ENCODE assay signal across 9 mouse cellular contexts in genomic region chr8:117334058-117334747, GRCm38 (mm10).
DNase-seq lines count a peak whose midpoint lies in the region; ATAC-seq and TF ChIP-seq lines count a peak whose summit lies in the region.
"Had no signal": no experiment of that assay in that cellular context is flagged by ENCODE, and none has a peak within 500 bp of the region (broad histone marks: within the 10 kb centered on the region; RNA-seq: fewer than 3 reads in every experiment).

No protein-coding gene starts in this region.

- intact Hi-C loops in heart, adult 2 months (cut with DNase I): loop anchor here (2.0 kb wide), 2 partner anchors 35 kb away; no protein-coding TSS in a partner anchor

- TF ChIP-seq POLR2A in heart, adult 2 months (IDR thresholded peaks at IDR 0.05; ENCODE audit: insufficient read depth, low read depth, low read length): no peak
- no peak for TF ChIP-seq POLR2A in ES-Bruce4 (IDR thresholded peaks at IDR 0.05; ENCODE audit: insufficient read depth, low read length)

- no peaks in the 10 kb centered on the region for H3K36me3 ChIP-seq in heart, adult 2 months (ENCODE audit: control insufficient read depth, insufficient read depth, low read length)
- no peaks in the 10 kb centered on the region for H3K36me3 ChIP-seq in ES-Bruce4 (ENCODE audit: control insufficient read depth, insufficient read depth, low read length, poor library complexity, severe bottlenecking)
- no peaks in the 10 kb centered on the region for H3K36me3 ChIP-seq in forebrain, embryonic 15.5 days
- H3K36me3 ChIP-seq in liver, embryonic 11.5 days (ENCODE audit: control insufficient read depth, insufficient read depth, low read length): no peaks in the 10 kb centered on the region

- no peak for DNase-seq in heart, adult 2 months
- no peak for DNase-seq in heart, postnatal 4 days
- no peak for DNase-seq in liver, embryonic 11.5 days (ENCODE audit: low spot score)
- DNase-seq in frontal cortex, postnatal 10 days (ENCODE audit: low spot score in 2 of 2): no peak
- no peak for DNase-seq in adrenal gland, adult 2 months
- DNase-seq in spleen, adult 12 weeks (ENCODE audit: low spot score): no peak
- DNase-seq: lung, adult 2 months had no signal

- H3K27ac ChIP-seq in heart, adult 2 months: peak overlapping the region; percentile 43
- peak overlapping the region; percentile 57 for H3K27ac ChIP-seq in ES-Bruce4 (ENCODE audit: insufficient read depth, low read length)
- peak overlapping the region; percentile 53; the same call in 1 of the 2 replicates for H3K27ac ChIP-seq in forebrain, embryonic 15.5 days (replicated peaks)
- peak overlapping the region; percentile 74 for H3K27ac ChIP-seq in liver, embryonic 11.5 days (ENCODE audit: low read depth, low read length)

- no peak for TF ChIP-seq EP300 in heart, adult 2 months (IDR thresholded peaks at IDR 0.05; ENCODE audit: insufficient read depth, low read depth, low read length)
- no peak for TF ChIP-seq EP300 in ES-Bruce4 (IDR thresholded peaks at IDR 0.05; ENCODE audit: insufficient read depth, low read depth, low read length)

- 0 out of 2 replicates have a peak, but pooled peaks have one; percentile 27 for ATAC-seq in forebrain, embryonic 15.5 days (replicated peaks)
- peak; percentile 22 for ATAC-seq in liver, embryonic 11.5 days (replicated peaks; ENCODE audit: low FRiP score)

- WGBS in heart, adult 2 months: 56% methylated on average over 10 of the region's 10 CpGs
- 71% methylated on average over 10 of the region's 10 CpGs for WGBS in forebrain, embryonic 15.5 days
- WGBS in liver, embryonic 11.5 days: 39% methylated on average over 10 of the region's 10 CpGs

- H3K9me3 ChIP-seq in ES-Bruce4 (replicated peaks; ENCODE audit: control insufficient read depth, insufficient read depth, low read length, poor library complexity, severe bottlenecking): no peaks in the 10 kb centered on the region
- H3K9me3 ChIP-seq in forebrain, embryonic 15.5 days: no peaks in the 10 kb centered on the region
- H3K9me3 ChIP-seq in liver, embryonic 11.5 days (ENCODE audit: control insufficient read depth, low read length): no peaks in the 10 kb centered on the region

- no peak for TF ChIP-seq CTCF in heart, adult 2 months (IDR thresholded peaks at IDR 0.05)
- no peak for TF ChIP-seq CTCF in ES-Bruce4 (IDR thresholded peaks at IDR 0.05; ENCODE audit: low read depth, low read length)

- no peak overlapping the region for H3K4me2 ChIP-seq in forebrain, embryonic 15.5 days (replicated peaks)
- H3K4me2 ChIP-seq in liver, embryonic 11.5 days: peak overlapping the region; percentile 32

- no peak overlapping the region for H3K9ac ChIP-seq in heart, adult 2 months (ENCODE audit: low read depth, low read length)
- peak overlapping the region; percentile 39; the same call in 1 of the 2 replicates for H3K9ac ChIP-seq in ES-Bruce4 (ENCODE audit: low read depth, poor library complexity, severe bottlenecking)
- H3K9ac ChIP-seq in forebrain, embryonic 15.5 days (replicated peaks): no peak overlapping the region
- peak overlapping the region; percentile 20; the same call in 1 of the 2 replicates for H3K9ac ChIP-seq in liver, embryonic 11.5 days (ENCODE audit: low read depth, low read length)

- H3K4me1 ChIP-seq in heart, adult 2 months (ENCODE audit: control insufficient read depth, insufficient read depth, low read length): peaks cover 32% of the 10 kb centered on the region
- peaks cover 20% of the 10 kb centered on the region for H3K4me1 ChIP-seq in ES-Bruce4 (ENCODE audit: control insufficient read depth, insufficient read depth, low read length)
- peaks cover 47% of the 10 kb centered on the region for H3K4me1 ChIP-seq in forebrain, embryonic 15.5 days
- peaks cover 62% of the 10 kb centered on the region for H3K4me1 ChIP-seq in liver, embryonic 11.5 days (replicated peaks; ENCODE audit: control insufficient read depth, insufficient read depth, low read length)

- H3K27me3 ChIP-seq in heart, adult 2 months (ENCODE audit: control insufficient read depth, insufficient read depth, low read length): no peaks in the 10 kb centered on the region
- no peaks in the 10 kb centered on the region for H3K27me3 ChIP-seq in ES-Bruce4 (ENCODE audit: control insufficient read depth, insufficient read depth, low read length, poor library complexity, severe bottlenecking)
- no peaks in the 10 kb centered on the region for H3K27me3 ChIP-seq in forebrain, embryonic 15.5 days
- no peaks in the 10 kb centered on the region for H3K27me3 ChIP-seq in liver, embryonic 11.5 days (replicated peaks; ENCODE audit: control insufficient read depth, insufficient read depth, low read length)

- 0 out of 2 replicates have a peak, but pooled peaks cover 1% of the 10 kb centered on the region for H3K79me2 ChIP-seq in heart, adult 2 months (replicated peaks; ENCODE audit: control insufficient read depth, insufficient read depth, low read length)

- H3K4me3 ChIP-seq in heart, adult 2 months: no peak overlapping the region
- H3K4me3 ChIP-seq in ES-Bruce4 (ENCODE audit: low read depth, low read length): no peak overlapping the region
- no peak overlapping the region for H3K4me3 ChIP-seq in forebrain, embryonic 15.5 days
- no peak overlapping the region for H3K4me3 ChIP-seq in liver, embryonic 11.5 days (ENCODE audit: low read depth, low read length)

Comparison
In these comparisons a context has a peak if more than half of its experiments do, and no peak if none do; other contexts are left out.
1. H3K9ac ChIP-seq: peak in ES-Bruce4 (single experiment) and liver, embryonic 11.5 days (single experiment); none in heart, adult 2 months (single experiment) and forebrain, embryonic 15.5 days (single experiment).
2. Peak in every context shown above with its lines, with median percentiles within 50 percentile points of each other: H3K27ac ChIP-seq.